Mouse (Mus musculus) liver, postnatal 0 days (tissue): ENCODE measurements around the gene Rnf208.

Experiments
- CTCF ChIP-seq: sonication (generic); IDR thresholded peaks from 2 replicates; pipeline ENCODE4 v1.5.1; 2016; ENCODE audit warnings: antibody characterized with exemption, low read depth
- EP300 ChIP-seq: IDR thresholded peaks from 2 replicates; pipeline ENCODE4 v1.6.1; 2016; ENCODE audit warnings: antibody characterized with exemption, low read depth, mild to moderate bottlenecking

DNA sequence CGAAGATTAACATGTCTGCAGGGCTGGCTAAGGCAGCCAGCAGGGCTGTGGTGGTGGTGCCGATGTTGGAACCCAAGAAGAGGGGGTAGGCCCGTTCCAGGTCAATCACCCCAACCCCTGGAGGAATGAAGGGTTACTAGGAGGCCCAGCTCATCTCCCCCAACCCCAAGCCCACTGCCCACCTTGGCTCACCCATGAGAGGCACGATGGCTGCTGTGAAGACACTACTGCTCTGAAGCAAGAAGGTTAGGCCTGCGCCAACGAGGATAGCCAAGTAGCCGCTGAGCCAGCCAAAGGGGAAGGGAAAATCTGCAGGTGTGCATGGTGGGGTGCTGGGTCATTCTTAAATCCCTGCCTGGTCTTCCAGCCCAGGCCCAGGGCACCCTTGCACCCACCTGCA, 11.5 kb upstream of the Rnf208 start:
- no peak for TF ChIP-seq CTCF
- TF ChIP-seq EP300 = no peak
